Mouse (Mus musculus): ENCODE data around the gene Olfr1349.

- TF ChIP-seq CTCF (IDR thresholded peaks at IDR 0.05; ENCODE audit: low read depth, low read length) (no peak), POLR2AphosphoS5 (IDR thresholded peaks at IDR 0.05; ENCODE audit: insufficient replicate concordance, low read depth, low read length) (no peak), TAL1 (conservative IDR thresholded peaks at IDR 0.05; ENCODE audit: low read depth, low read length) (no peak), GATA1 (IDR thresholded peaks at IDR 0.05; ENCODE audit: borderline replicate concordance, low read length) (no peak), GATA2 (IDR thresholded peaks at IDR 0.05; ENCODE audit: borderline replicate concordance, low read depth, low read length) (no peak)
Measured at GRCm38 (mm10) chr7:6521666-6522065, 1.1 kb downstream of the Olfr1349 start.

All from G1E (cell line).